Mouse (Mus musculus) WW6 (cell line): ENCODE measurements at regions not wholly inside any gene's neighbourhood (a gene's known extent, or its start where the extent isn't known, plus 50 kb on each side); places are given as distances from the start of the nearest gene placed in this dataset.

Experiments
- DNase-seq: peaks from one replicate; pipeline ENCODE4 v3.0.0-alpha.2; 2013; ENCODE audit warnings: low read depth, low spot score

GRCm38 (mm10) chr3:143087786-143088185 is 206.0 kb upstream of the Pkn2 start:
- no peak for DNase-seq

DNA sequence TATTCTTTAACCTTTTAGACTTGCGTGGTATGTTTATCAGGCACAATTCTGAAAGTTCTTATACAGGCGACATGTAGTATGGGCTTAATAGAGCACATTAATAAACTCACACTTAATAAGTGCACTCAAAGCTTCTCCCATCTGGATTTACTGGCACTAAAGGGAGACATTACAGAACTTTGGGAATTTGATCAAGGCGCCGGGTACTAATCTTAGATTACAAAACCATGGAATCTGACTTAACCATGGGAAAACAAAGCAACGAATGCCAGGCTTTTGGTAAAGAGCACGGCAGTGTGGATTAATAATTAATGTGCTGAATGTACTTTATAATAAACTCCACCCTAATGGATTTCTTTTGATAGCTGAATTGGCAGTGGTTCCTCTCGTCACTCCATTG is 196.5 kb upstream of the Pkn2 start:
- DNase-seq = no peak

GRCm38 (mm10) chr3:143071839-143072373 is 190.1 kb upstream of the Pkn2 start:
- no peak for DNase-seq

DNA sequence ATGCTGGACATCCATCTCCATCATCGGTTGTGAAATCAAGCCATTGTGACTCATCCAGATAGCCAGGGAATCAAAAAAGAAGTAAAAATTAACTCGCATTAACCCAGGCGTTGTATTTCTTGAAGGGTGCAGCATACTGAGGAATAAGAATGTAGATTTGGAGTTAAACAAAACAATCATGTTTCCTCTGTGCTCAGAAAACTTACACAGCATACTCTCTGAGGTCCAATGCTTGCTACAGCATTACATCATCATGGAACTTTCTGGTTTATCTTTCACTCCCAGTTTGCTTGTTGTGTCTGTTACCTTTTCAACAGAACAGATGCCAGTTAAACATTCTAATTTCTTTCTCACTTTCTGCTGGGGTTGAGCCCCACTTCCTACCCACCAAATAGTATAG is 173.1 kb upstream of the Pkn2 start:
- DNase-seq = no peak

DNA sequence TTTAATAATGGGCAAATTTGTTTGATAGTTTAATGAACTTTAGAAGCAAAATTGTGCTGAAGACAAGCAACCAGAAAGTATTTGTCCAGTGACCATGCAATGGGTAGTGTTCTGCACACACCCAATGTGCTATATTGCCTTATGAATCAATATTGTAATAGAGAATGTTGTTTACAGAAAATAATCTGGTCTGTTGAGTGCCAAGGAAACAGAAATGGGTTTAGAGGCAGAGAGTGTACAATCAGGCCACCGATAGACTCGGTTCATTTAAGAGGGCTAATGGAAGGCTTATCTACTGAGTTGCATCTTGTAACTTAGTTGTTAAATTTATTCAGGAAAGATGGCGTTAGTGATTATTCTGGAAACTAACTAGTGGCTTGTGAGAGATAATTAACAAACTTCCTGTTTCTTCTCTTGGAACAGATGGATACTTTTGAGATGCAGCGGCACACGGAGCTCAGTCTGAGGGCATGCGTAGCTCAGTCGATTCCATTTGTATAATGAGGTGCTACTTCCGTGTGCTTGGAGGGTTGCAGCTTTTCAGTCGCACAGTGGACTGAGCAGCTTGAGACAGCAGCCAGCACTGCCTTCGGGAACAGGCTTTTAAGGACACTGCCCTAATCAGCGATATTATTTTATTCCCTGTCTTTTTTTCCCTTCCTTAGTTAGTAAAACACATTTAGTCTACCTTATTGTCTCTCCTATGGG is 171.6 kb upstream of the Pkn2 start:
- no peak for DNase-seq

- no peak for DNase-seq
Measured at GRCm38 (mm10) chr3:143040666-143041065, 158.9 kb upstream of the Pkn2 start.

- DNase-seq = no peak
Measured at GRCm38 (mm10) chr3:143036108-143036507, 154.3 kb upstream of the Pkn2 start.

DNA sequence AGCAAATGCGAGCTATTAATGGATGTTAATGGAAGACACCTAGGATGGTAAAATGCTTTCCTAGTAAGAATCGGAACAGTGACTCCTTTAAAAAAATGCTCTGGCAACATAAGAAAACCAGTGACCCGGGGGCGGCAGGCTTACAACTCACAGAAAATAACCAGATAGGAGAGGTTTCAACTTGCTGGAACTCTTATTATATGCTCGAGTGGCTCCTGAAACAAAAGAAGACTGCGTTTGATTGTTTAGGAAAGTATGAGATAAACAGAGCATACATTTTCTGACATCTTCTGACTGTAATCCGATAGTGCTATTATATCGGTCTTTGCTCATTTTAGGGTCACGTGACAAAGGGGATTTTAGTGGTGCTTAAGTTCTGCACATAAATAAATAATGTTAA is 152.8 kb upstream of the Pkn2 start:
- DNase-seq = no peak

GRCm38 (mm10) chr3:143022486-143022885 is 140.7 kb upstream of the Pkn2 start:
- DNase-seq = no peak

DNA sequence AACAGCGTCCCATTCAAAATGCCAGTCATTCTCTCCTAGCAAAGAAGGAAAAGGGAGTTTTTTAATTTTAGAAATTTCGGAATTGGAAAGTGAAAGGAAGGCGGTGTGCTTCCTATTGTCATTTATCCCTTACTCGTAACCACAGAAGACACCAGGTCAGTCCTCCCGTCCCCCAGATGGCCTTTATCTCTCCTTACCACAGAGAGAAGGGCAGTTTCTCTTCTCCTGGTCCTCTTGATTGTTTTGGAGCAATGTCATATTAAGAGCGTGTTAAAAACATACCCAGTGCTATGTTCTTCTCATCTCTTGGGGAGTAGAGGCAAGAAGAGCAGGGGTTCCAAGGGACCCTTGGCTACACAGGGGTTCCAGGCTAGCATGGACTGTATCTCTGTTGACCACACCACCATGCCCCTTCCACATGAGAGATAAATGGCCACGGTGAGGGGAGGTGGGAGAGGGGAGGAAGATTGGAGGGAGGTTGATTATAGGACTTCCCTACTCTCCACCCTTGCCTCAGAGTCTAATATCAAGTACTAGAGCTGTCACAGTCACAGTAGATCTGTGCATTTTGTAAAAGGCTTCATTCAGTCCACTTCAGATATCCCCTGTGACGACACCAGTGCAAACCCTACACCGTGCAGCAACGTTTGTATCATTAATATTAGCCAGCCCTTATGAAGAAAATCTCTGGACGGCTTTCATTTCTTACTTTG is 139.5 kb upstream of the Pkn2 start:
- DNase-seq = no peak

DNA sequence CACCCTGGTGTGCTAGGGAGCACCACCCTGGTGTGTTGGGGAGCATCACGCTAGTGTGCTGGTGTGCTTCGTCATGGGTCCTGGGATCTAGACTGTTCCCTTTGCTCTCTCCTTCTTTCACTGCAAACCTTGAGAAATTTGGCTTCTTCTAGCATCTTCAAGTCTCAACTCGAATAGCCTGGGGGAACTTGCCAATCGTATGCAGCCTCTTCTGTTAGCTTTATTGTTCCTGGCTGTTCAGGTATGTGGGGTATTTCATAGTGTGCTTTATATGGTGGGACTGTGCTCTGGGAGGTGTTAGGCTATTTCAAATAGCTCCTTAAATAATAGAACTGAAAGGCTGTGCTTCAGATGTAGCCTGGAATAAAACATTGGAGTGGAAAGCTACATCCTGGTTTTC is 135.7 kb upstream of the Pkn2 start:
- no peak for DNase-seq

DNA sequence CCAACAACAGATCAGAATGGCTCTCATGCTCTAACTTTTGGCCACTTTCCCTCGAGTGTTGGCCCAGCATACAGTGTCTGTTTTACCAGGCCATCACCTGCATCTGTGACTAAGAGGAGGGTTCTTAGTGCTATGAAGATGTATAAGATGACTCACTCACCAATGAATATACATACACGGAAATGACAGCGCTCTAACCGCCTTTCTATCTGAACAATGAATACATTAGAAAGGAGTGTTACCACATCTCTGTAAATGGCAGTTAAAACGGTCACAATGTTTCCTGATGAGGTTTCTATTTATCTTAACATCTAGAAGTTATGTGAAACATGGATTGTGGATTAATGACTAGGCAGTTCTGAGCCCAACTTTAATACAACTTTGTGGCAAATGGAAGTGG is 135.0 kb upstream of the Pkn2 start:
- DNase-seq = no peak

- no peak for DNase-seq
Measured at GRCm38 (mm10) chr3:143014421-143014820, 132.6 kb upstream of the Pkn2 start.

DNA sequence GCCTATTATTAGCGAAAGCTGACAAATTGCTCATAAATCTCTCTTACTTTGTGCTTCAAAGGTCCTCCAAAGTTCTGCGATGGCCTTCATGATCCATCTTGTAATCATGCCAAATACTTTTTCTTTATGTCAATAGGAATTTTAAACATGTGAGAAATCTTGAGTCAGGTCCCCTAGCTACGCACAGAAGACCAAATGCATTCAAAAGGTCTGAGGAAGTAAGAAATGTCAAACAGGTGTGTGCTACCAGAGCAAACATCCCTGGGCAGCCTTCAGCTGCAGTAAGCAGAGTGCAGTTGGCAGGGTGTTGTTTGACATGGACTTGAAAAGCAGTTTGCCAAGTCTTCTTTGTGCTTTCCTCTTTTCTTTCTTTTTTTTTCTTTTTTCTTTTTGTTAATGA is 125.2 kb upstream of the Pkn2 start:
- DNase-seq = no peak

GRCm38 (mm10) chr3:143001952-143002351 is 120.1 kb upstream of the Pkn2 start:
- DNase-seq = no peak

- DNase-seq = no peak
Measured at GRCm38 (mm10) chr3:142995981-142996743, 114.4 kb upstream of the Pkn2 start.

- no peak for DNase-seq
Measured at GRCm38 (mm10) chr3:142984547-142984946, 102.7 kb upstream of the Pkn2 start.

GRCm38 (mm10) chr3:142981221-142981620 is 99.4 kb upstream of the Pkn2 start:
- no peak for DNase-seq

DNA sequence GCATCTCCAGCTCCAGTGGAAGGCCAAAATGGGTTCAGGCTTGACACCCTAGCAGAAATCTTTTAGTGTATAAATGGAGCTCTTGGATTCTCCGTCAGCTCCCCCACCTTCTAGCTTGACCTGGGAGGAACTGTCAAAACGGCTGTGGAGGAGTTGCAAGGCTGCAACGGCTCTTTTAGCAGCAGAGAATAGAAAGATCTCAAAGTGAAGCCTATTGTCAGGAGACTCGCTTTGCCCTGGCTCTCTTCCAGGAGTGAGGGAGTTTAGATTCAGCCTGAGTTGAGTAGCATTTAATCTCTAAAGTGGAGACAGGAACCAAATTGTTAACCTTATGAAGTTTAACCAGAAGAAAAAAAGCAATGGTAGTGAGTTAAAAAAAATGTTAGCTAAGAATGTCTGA is 97.4 kb upstream of the Pkn2 start:
- no peak for DNase-seq

GRCm38 (mm10) chr3:142976519-142977394 is 95.0 kb upstream of the Pkn2 start:
- DNase-seq = no peak

DNA sequence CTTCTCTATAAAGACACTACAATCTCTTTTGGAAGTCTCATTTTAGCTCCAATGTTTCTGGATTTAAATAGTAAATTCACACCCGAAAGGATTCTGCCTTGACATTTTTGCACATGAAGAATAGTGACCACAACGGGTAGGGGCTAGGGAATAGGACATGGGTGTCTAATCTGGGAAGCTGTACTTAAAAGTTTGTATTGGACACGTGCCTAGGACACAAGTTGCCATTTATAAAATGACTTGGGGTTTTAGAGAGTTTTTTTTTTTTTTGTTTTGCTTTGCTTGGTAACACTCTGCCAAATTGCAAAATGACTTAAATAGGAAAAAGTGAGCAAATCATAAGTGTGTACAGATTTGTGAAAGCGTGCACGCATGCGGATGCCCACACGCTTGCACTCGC is 93.8 kb upstream of the Pkn2 start:
- DNase-seq = no peak
